ENCODE assay signal across 10 mouse cellular contexts in genomic region chr12:104940027-104940386, GRCm38 (mm10).
DNase-seq lines count a peak whose midpoint lies in the region; ATAC-seq and TF ChIP-seq lines count a peak whose summit lies in the region.
"Had no signal": no experiment of that assay in that cellular context is flagged by ENCODE, and none has a peak within 500 bp of the region (broad histone marks: within the 10 kb centered on the region; RNA-seq: fewer than 3 reads in every experiment).

No protein-coding gene starts in this region.

- no peak overlapping the region for H3K4me3 ChIP-seq in kidney, embryonic 16.5 days (ENCODE audit: low read length)
- H3K4me3 ChIP-seq in forebrain, postnatal 0 days (ENCODE audit: low read depth, low read length): no peak overlapping the region
- H3K4me3 ChIP-seq in hindbrain, embryonic 16.5 days (ENCODE audit: low read length): no peak overlapping the region
- no peak overlapping the region for H3K4me3 ChIP-seq in midbrain, embryonic 15.5 days
- no peak overlapping the region for H3K4me3 ChIP-seq in thymus, adult 2 months (ENCODE audit: control insufficient read depth, insufficient read depth, low read length)
- H3K4me3 ChIP-seq: embryonic facial prominence, embryonic 12.5 days had no signal

- peaks cover 4% of the 10 kb centered on the region; the same call in 1 of the 2 replicates for H3K36me3 ChIP-seq in kidney, embryonic 16.5 days (ENCODE audit: insufficient read depth, low read length)
- H3K36me3 ChIP-seq in forebrain, postnatal 0 days (ENCODE audit: insufficient read depth): no peaks in the 10 kb centered on the region
- H3K36me3 ChIP-seq in hindbrain, embryonic 16.5 days (ENCODE audit: control insufficient read depth, insufficient read depth, low read length): no peaks in the 10 kb centered on the region
- no peaks in the 10 kb centered on the region for H3K36me3 ChIP-seq in midbrain, embryonic 15.5 days (replicated peaks)
- peaks cover 32% of the 10 kb centered on the region for H3K36me3 ChIP-seq in thymus, adult 2 months (ENCODE audit: control insufficient read depth, insufficient read depth, low read length)

- WGBS in kidney, embryonic 16.5 days: 8% methylated on average over 4 of the region's 4 CpGs
- 13% methylated on average over 4 of the region's 4 CpGs for WGBS in forebrain, postnatal 0 days
- 8% methylated on average over 4 of the region's 4 CpGs for WGBS in hindbrain, embryonic 16.5 days
- WGBS in midbrain, embryonic 15.5 days: 12% methylated on average over 4 of the region's 4 CpGs
- 70% methylated on average over 4 of the region's 4 CpGs for WGBS in thymus, adult 2 months

- ATAC-seq in kidney, embryonic 16.5 days (ENCODE audit: low FRiP score, low TSS enrichment): peak; percentile 30; the same call in 1 of the 2 replicates
- ATAC-seq in forebrain, postnatal 0 days: 0 out of 2 replicates have a peak, but pooled peaks have one; percentile 10
- peak; percentile 24 for ATAC-seq in hindbrain, embryonic 16.5 days
- ATAC-seq in midbrain, embryonic 15.5 days (replicated peaks): peak; percentile 27; the same call in 1 of the 2 replicates
- ATAC-seq: CD4-positive, CD25-positive, alpha-beta regulatory T cell, adult 4 months had no signal

- peaks cover 7% of the 10 kb centered on the region for H3K9me3 ChIP-seq in kidney, embryonic 16.5 days (ENCODE audit: low read length)
- H3K9me3 ChIP-seq in forebrain, postnatal 0 days (ENCODE audit: low read length): no peaks in the 10 kb centered on the region
- no peaks in the 10 kb centered on the region for H3K9me3 ChIP-seq in hindbrain, embryonic 16.5 days (ENCODE audit: control insufficient read depth, low read length)
- no peaks in the 10 kb centered on the region for H3K9me3 ChIP-seq in midbrain, embryonic 15.5 days

- H3K4me2 ChIP-seq in kidney, embryonic 16.5 days (replicated peaks; ENCODE audit: low read depth, low read length): no peak overlapping the region
- no peak overlapping the region for H3K4me2 ChIP-seq in forebrain, postnatal 0 days (ENCODE audit: low read depth)
- no peak overlapping the region for H3K4me2 ChIP-seq in hindbrain, embryonic 16.5 days (ENCODE audit: low read length)
- H3K4me2 ChIP-seq in midbrain, embryonic 15.5 days: no peak overlapping the region
- H3K4me2 ChIP-seq: embryonic facial prominence, embryonic 12.5 days had no signal

- TF ChIP-seq CTCF in forebrain, postnatal 0 days (IDR thresholded peaks at IDR 0.05; ENCODE audit: low read depth): no peak
- TF ChIP-seq CTCF in thymus, adult 2 months (IDR thresholded peaks at IDR 0.05; ENCODE audit: borderline replicate concordance, control insufficient read depth, extremely low read depth, insufficient read depth, low read length, poor library complexity): no peak; the same call in 1 of the 2 replicates

- H3K27me3 ChIP-seq in kidney, embryonic 16.5 days (ENCODE audit: insufficient read depth, low read length): no peaks in the 10 kb centered on the region
- H3K27me3 ChIP-seq in forebrain, postnatal 0 days (ENCODE audit: insufficient read depth, low read length): no peaks in the 10 kb centered on the region
- 0 out of 2 replicates have a peak, but pooled peaks cover 2% of the 10 kb centered on the region for H3K27me3 ChIP-seq in hindbrain, embryonic 16.5 days (replicated peaks; ENCODE audit: control insufficient read depth, insufficient read depth, low read length)
- H3K27me3 ChIP-seq in midbrain, embryonic 15.5 days (replicated peaks): no peaks in the 10 kb centered on the region; the same call in 1 of the 2 replicates
- no peaks in the 10 kb centered on the region for H3K27me3 ChIP-seq in thymus, adult 2 months (ENCODE audit: control insufficient read depth, insufficient read depth, low read length)
- H3K27me3 ChIP-seq: embryonic facial prominence, embryonic 12.5 days had no signal

- no peak for DNase-seq in kidney, adult 18-20 months
- DNase-seq in forebrain, postnatal 0 days: no peak
- DNase-seq in kidney, adult 8-10 months: no peak
- DNase-seq in thymus, adult 2 months: no peak

- H3K9ac ChIP-seq in kidney, embryonic 16.5 days (replicated peaks; ENCODE audit: low read length): no peak overlapping the region
- H3K9ac ChIP-seq in forebrain, postnatal 0 days: no peak overlapping the region
- H3K9ac ChIP-seq in hindbrain, embryonic 16.5 days (ENCODE audit: low read depth, low read length): no peak overlapping the region
- H3K9ac ChIP-seq in midbrain, embryonic 15.5 days: no peak overlapping the region
- H3K9ac ChIP-seq: embryonic facial prominence, embryonic 12.5 days; limb, embryonic 15.5 days had no signal

- TF ChIP-seq POLR2A in thymus, adult 2 months (IDR thresholded peaks at IDR 0.05; ENCODE audit: control insufficient read depth, extremely low read depth, insufficient read depth, low read length, poor library complexity): no peak

- H3K27ac ChIP-seq in kidney, embryonic 16.5 days (ENCODE audit: low read length): no peak overlapping the region
- no peak overlapping the region for H3K27ac ChIP-seq in forebrain, postnatal 0 days (ENCODE audit: low read depth, low read length)
- H3K27ac ChIP-seq in hindbrain, embryonic 16.5 days (ENCODE audit: low read depth, low read length): no peak overlapping the region
- no peak overlapping the region for H3K27ac ChIP-seq in midbrain, embryonic 15.5 days
- H3K27ac ChIP-seq in thymus, adult 2 months (ENCODE audit: control insufficient read depth, insufficient read depth, low read length): no peak overlapping the region
- H3K27ac ChIP-seq: embryonic facial prominence, embryonic 12.5 days; limb, embryonic 15.5 days had no signal

- H3K4me1 ChIP-seq in kidney, embryonic 16.5 days (ENCODE audit: insufficient read depth, low read length): no peaks in the 10 kb centered on the region; the same call in 1 of the 2 replicates
- no peaks in the 10 kb centered on the region for H3K4me1 ChIP-seq in forebrain, postnatal 0 days (ENCODE audit: insufficient read depth)
- peaks cover 7% of the 10 kb centered on the region for H3K4me1 ChIP-seq in hindbrain, embryonic 16.5 days (ENCODE audit: control insufficient read depth, insufficient read depth, low read depth, low read length)
- H3K4me1 ChIP-seq in midbrain, embryonic 15.5 days: peaks cover 5% of the 10 kb centered on the region; the same call in 1 of the 2 replicates
- no peaks in the 10 kb centered on the region for H3K4me1 ChIP-seq in thymus, adult 2 months (replicated peaks; ENCODE audit: control insufficient read depth, insufficient read depth, low read length)
